Mouse (Mus musculus) hindbrain, embryonic 14.5 days (tissue): ENCODE measurements at regions not wholly inside any gene's neighbourhood (a gene's known extent, or its start where the extent isn't known, plus 50 kb on each side); places are given as distances from the start of the nearest gene placed in this dataset.

ENCODE experiments used
- ATAC-seq: fragments of 200-750 bp; cut with Nextera tagmentation; 2 replicates; pipeline ENCODE4 v1.8.0; 2017; ENCODE audit warnings: moderate number of reproducible peaks, mild to moderate bottlenecking, moderate TSS enrichment, moderate library complexity; ENCODE audit not compliant: low FRiP score
- DNase-seq: peaks from one replicate; pipeline ENCODE4 v3.0.0-alpha.2; 2015; ENCODE audit warnings: low spot score
- H3K27ac ChIP-seq: fragments of 300-500 bp; sonication (generic); 2 replicates; pipeline ENCODE4 v1.5.1; 2014; ENCODE audit warnings: mild to moderate bottlenecking, moderate library complexity
- H3K27me3 ChIP-seq: fragments of 300-500 bp; sonication (generic); 2 replicates; pipeline ENCODE4 v1.6.1; 2014; ENCODE audit warnings: mild to moderate bottlenecking, low read length, mixed read lengths; ENCODE audit not compliant: control insufficient read depth, insufficient read depth
- H3K36me3 ChIP-seq: fragments of 300-500 bp; sonication (generic); replicated peaks from 2 replicates; pipeline ENCODE4 v1.6.1; 2014; ENCODE audit not compliant: control insufficient read depth, insufficient read depth
- H3K4me1 ChIP-seq: fragments of 300-500 bp; sonication (generic); replicated peaks from 2 replicates; pipeline ENCODE4 v1.6.1; 2014; ENCODE audit warnings: antibody characterized with exemption, low read length, mixed read lengths; ENCODE audit not compliant: control insufficient read depth, insufficient read depth
- H3K4me2 ChIP-seq: fragments of 300-500 bp; sonication (generic); replicated peaks from 2 replicates; pipeline ENCODE4 v1.6.1; 2014; ENCODE audit warnings: mild to moderate bottlenecking, moderate library complexity
- H3K4me3 ChIP-seq: fragments of 300-500 bp; sonication (generic); replicated peaks from 2 replicates; pipeline ENCODE4 v1.5.1; 2014; ENCODE audit warnings: mild to moderate bottlenecking, low read length
- H3K9ac ChIP-seq: fragments of 300-500 bp; sonication (generic); 2 replicates; pipeline ENCODE4 v1.6.1; 2014
- H3K9me3 ChIP-seq: fragments of 300-500 bp; sonication (generic); 2 replicates; pipeline ENCODE4 v1.6.1; 2016; ENCODE audit warnings: low read length; ENCODE audit not compliant: control insufficient read depth
- WGBS: fragments of 180-500 bp; shearing (Covaris S2); extraction: QIAGEN DNeasy Blood & Tissue Kit; methylation state at CpG from one replicate; pipeline ENCODE4 v1.1.7; 2014; 5-methylcytosine and 5-hydroxymethylcytosine counted together

DNA sequence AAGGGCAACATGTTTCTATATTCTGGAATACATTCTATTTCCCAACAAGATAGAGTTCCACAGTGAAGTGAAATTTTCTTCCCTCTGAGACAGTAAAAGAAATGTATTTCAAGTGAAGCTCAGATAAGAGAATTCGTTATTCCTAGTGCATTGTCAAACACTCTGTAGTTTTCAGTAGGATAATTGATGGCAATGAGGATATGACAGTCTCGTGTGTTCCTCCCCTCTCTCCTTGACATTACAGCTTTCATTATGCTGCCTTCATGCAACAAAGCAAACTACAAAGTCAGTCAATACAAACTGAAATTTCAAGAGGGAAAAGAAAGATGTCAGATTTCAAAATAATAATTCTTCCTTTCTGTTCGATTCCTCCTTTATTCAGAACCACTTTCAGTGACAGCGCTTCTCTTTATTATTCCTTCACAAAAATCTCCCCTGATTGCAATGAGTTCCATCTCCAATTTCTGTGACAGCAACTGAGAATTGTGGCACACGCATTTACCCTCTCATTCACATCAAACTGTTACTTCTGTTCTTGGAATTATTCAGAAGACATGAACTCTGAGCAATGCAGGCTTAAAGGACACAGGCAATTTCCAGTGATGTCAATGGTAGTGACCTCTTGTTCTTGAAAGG lies 148.2 kb upstream of the Epha5 start:
- Histone ChIP-seq H3K27me3 (no peaks in the 10 kb centered on the region), H3K36me3 (no peaks in the 10 kb centered on the region), H3K4me2 (no peak overlapping the region), H3K9ac (no peak overlapping the region), H3K4me1 (no peaks in the 10 kb centered on the region), H3K27ac (no peak overlapping the region), H3K9me3 (peaks cover 6% of the 10 kb centered on the region; the same call in 1 of the 2 replicates), H3K4me3 (no peak overlapping the region)
- no peak for DNase-seq
- no peak for ATAC-seq
- 76% methylated on average over 5 of the region's 5 CpGs for WGBS

- ATAC-seq (no peak), DNase-seq (no peak)
- H3K9me3 ChIP-seq: no peaks in the 10 kb centered on the region
- no peak overlapping the region for H3K9ac ChIP-seq
- no peaks in the 10 kb centered on the region for H3K36me3 ChIP-seq
- no peak overlapping the region for H3K27ac ChIP-seq
- H3K4me2 ChIP-seq: no peak overlapping the region
- no peaks in the 10 kb centered on the region for H3K4me1 ChIP-seq
- H3K4me3 ChIP-seq: no peak overlapping the region
- no peaks in the 10 kb centered on the region for H3K27me3 ChIP-seq
Measured at GRCm38 (mm10) chr5:84519836-84520235, 102.7 kb upstream of the Epha5 start.

GRCm38 (mm10) chr5:84510144-84510543 lies 93.0 kb upstream of the Epha5 start:
- DNase-seq (no peak), ATAC-seq (no peak)
- H3K36me3 ChIP-seq: no peaks in the 10 kb centered on the region
- no peaks in the 10 kb centered on the region for H3K27me3 ChIP-seq
- H3K4me1 ChIP-seq: no peaks in the 10 kb centered on the region
- no peak overlapping the region for H3K4me2 ChIP-seq
- no peak overlapping the region for H3K4me3 ChIP-seq
- H3K9ac ChIP-seq: no peak overlapping the region
- WGBS: 82% methylated on average over 5 of the region's 5 CpGs
- H3K27ac ChIP-seq: no peak overlapping the region
- H3K9me3 ChIP-seq: peaks cover 8% of the 10 kb centered on the region; the same call in 1 of the 2 replicates

DNA sequence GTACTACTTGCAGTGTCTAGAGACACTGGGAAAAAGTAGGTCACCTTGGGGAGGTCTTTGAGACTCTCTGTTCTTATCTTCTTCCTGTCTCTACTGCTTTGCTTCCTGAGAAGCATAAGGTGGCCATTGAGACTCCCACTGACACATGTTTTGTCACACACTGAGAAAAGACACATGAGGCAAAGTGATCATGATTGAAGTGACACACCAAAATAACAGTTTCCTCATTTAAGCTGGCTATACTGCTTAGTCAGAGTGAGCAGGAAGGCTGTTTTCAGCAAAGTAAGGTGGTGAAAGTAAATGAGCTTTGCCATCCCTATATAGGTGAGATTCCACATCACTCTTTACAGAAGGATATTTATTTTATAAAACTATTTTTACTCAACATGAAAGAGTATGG lies 63.8 kb upstream of the Epha5 start:
- no peak overlapping the region for H3K27ac ChIP-seq
- ATAC-seq: no peak
- no peaks in the 10 kb centered on the region for H3K9me3 ChIP-seq
- H3K36me3 ChIP-seq: no peaks in the 10 kb centered on the region
- H3K4me1 ChIP-seq: no peaks in the 10 kb centered on the region
- H3K4me2 ChIP-seq: no peak overlapping the region
- no peaks in the 10 kb centered on the region for H3K27me3 ChIP-seq
- H3K9ac ChIP-seq: no peak overlapping the region
- no peak overlapping the region for H3K4me3 ChIP-seq
- no peak for DNase-seq
